28 mouse cellular contexts compared by ENCODE assay signal in genomic region chr7:98942746-98943145, GRCm38 (mm10).
DNase-seq lines count a peak whose midpoint lies in the region; ATAC-seq and TF ChIP-seq lines count a peak whose summit lies in the region.
"Had no signal": no experiment of that assay in that cellular context is flagged by ENCODE, and none has a peak within 500 bp of the region (broad histone marks: within the 10 kb centered on the region; RNA-seq: fewer than 3 reads in every experiment).

No protein-coding gene starts in this region.

- no peak for ATAC-seq in embryonic facial prominence, embryonic 15.5 days (ENCODE audit: insufficient number of reproducible peaks, low FRiP score, low TSS enrichment, low read depth)
- peak; percentile 27; the same call in 1 of the 2 replicates for ATAC-seq in limb, embryonic 14.5 days (ENCODE audit: low FRiP score, low read depth)
- ATAC-seq: CD4-positive, CD25-positive, alpha-beta regulatory T cell, adult 4 months; forebrain, embryonic 13.5 days; hindbrain, postnatal 0 days; intestine, embryonic 15.5 days; liver, embryonic 12.5 days; lung, postnatal 0 days had no signal

- TF ChIP-seq CTCF in kidney, adult 2 months (conservative IDR thresholded peaks at IDR 0.05; ENCODE audit: insufficient read depth, insufficient read length, low read depth, low read length) = no peak

- DNase-seq in kidney, adult 2 months = peak; percentile 44
- no peak for DNase-seq in kidney, postnatal 4 days
- peak; percentile 5 for DNase-seq in adipocyte (ENCODE audit: low spot score)
- no peak for DNase-seq in limb, embryonic 14.5 days (ENCODE audit: low spot score)
- DNase-seq in urinary bladder, adult 2 months (ENCODE audit: low spot score) = no peak
- no peak for DNase-seq in adrenal gland, postnatal 14 days
- DNase-seq: adrenal gland, postnatal 36 days; cerebellum, adult 2 months; cerebellum, postnatal 36 days; embryo, embryonic 11 days; gastrocnemius, postnatal 10 days; lung, adult 18-20 months; lung, postnatal 4 days; right cerebral cortex, postnatal 4 days; thymus, adult 2 months; thymus, postnatal 36 days had no signal

- H3K4me1 ChIP-seq in kidney, adult 2 months (ENCODE audit: control insufficient read depth, insufficient read depth, low read length) = peaks cover 2% of the 10 kb centered on the region; the same call in 1 of the 2 replicates
- peaks cover 5% of the 10 kb centered on the region; the same call in 1 of the 2 replicates for H3K4me1 ChIP-seq in embryonic facial prominence, embryonic 15.5 days
- H3K4me1 ChIP-seq in limb, embryonic 14.5 days (ENCODE audit: control insufficient read depth, insufficient read depth, low read length) = peaks cover 20% of the 10 kb centered on the region
- H3K4me1 ChIP-seq: liver, embryonic 12.5 days had no signal

- TF ChIP-seq POLR2A in kidney, adult 2 months (IDR thresholded peaks at IDR 0.05; ENCODE audit: low read depth, low read length) = no peak
- TF ChIP-seq POLR2A in limb, embryonic 14.5 days (IDR thresholded peaks at IDR 0.05; ENCODE audit: borderline replicate concordance, extremely low read depth, insufficient read depth, insufficient read length) = no peak

- H3K36me3 ChIP-seq in kidney, adult 2 months (ENCODE audit: control insufficient read depth, insufficient read depth, low read length) = no peaks in the 10 kb centered on the region; the same call in 1 of the 2 replicates
- H3K36me3 ChIP-seq in embryonic facial prominence, embryonic 15.5 days = no peaks in the 10 kb centered on the region
- H3K36me3 ChIP-seq in limb, embryonic 14.5 days (ENCODE audit: control insufficient read depth, insufficient read depth, low read length) = no peaks in the 10 kb centered on the region
- H3K36me3 ChIP-seq: intestine, embryonic 15.5 days; kidney, embryonic 15.5 days; liver, embryonic 12.5 days; midbrain, embryonic 12.5 days; neural tube, embryonic 13.5 days had no signal

- no peak overlapping the region for H3K4me2 ChIP-seq in embryonic facial prominence, embryonic 15.5 days (replicated peaks)
- no peak overlapping the region for H3K4me2 ChIP-seq in limb, embryonic 14.5 days (replicated peaks; ENCODE audit: low read depth, low read length, severe bottlenecking)
- H3K4me2 ChIP-seq: forebrain, embryonic 13.5 days; intestine, embryonic 15.5 days; kidney, embryonic 15.5 days; liver, embryonic 12.5 days; midbrain, embryonic 12.5 days; neural tube, embryonic 13.5 days had no signal

- no peak overlapping the region for H3K27ac ChIP-seq in kidney, adult 2 months (ENCODE audit: insufficient read depth, low read depth, low read length)
- 0 out of 2 replicates have a peak overlapping the region, but pooled peaks have one; percentile 11 for H3K27ac ChIP-seq in embryonic facial prominence, embryonic 15.5 days (replicated peaks)
- no peak overlapping the region for H3K27ac ChIP-seq in limb, embryonic 14.5 days (replicated peaks; ENCODE audit: low read depth, low read length)
- H3K27ac ChIP-seq: forebrain, embryonic 13.5 days; hindbrain, postnatal 0 days; intestine, embryonic 15.5 days; kidney, embryonic 15.5 days; liver, embryonic 12.5 days; midbrain, embryonic 12.5 days; neural tube, embryonic 13.5 days had no signal

- no peak overlapping the region for H3K4me3 ChIP-seq in kidney, adult 2 months (ENCODE audit: insufficient read depth, low read depth, low read length)
- H3K4me3 ChIP-seq in embryonic facial prominence, embryonic 15.5 days (replicated peaks) = no peak overlapping the region
- no peak overlapping the region for H3K4me3 ChIP-seq in limb, embryonic 14.5 days (replicated peaks; ENCODE audit: low read length)
- H3K4me3 ChIP-seq: forebrain, embryonic 13.5 days; intestine, embryonic 15.5 days; kidney, embryonic 15.5 days; liver, embryonic 12.5 days; megakaryocyte, embryonic 14.5 days; midbrain, embryonic 12.5 days; myocyte; neural tube, embryonic 13.5 days had no signal

- H3K27me3 ChIP-seq in kidney, adult 2 months (replicated peaks; ENCODE audit: control insufficient read depth, insufficient read depth, low read length) = no peaks in the 10 kb centered on the region
- no peaks in the 10 kb centered on the region for H3K27me3 ChIP-seq in embryonic facial prominence, embryonic 15.5 days
- no peaks in the 10 kb centered on the region for H3K27me3 ChIP-seq in limb, embryonic 14.5 days (ENCODE audit: control insufficient read depth, insufficient read depth, low read length)
- H3K27me3 ChIP-seq: forebrain, embryonic 13.5 days; intestine, embryonic 15.5 days; kidney, embryonic 15.5 days; liver, embryonic 12.5 days; megakaryocyte, embryonic 14.5 days; midbrain, embryonic 12.5 days; neural tube, embryonic 13.5 days had no signal

- H3K9ac ChIP-seq in embryonic facial prominence, embryonic 15.5 days = no peak overlapping the region
- no peak overlapping the region for H3K9ac ChIP-seq in limb, embryonic 14.5 days (ENCODE audit: low read depth, low read length, severe bottlenecking)
- H3K9ac ChIP-seq: forebrain, embryonic 13.5 days; intestine, embryonic 15.5 days; kidney, embryonic 15.5 days; liver, embryonic 12.5 days; midbrain, embryonic 12.5 days; neural tube, embryonic 13.5 days had no signal

- H3K9me3 ChIP-seq in embryonic facial prominence, embryonic 15.5 days (replicated peaks) = no peaks in the 10 kb centered on the region
- H3K9me3 ChIP-seq in limb, embryonic 14.5 days (ENCODE audit: control insufficient read depth, low read length) = no peaks in the 10 kb centered on the region
- H3K9me3 ChIP-seq: forebrain, embryonic 13.5 days; intestine, embryonic 15.5 days; kidney, embryonic 15.5 days; liver, embryonic 12.5 days; megakaryocyte, embryonic 14.5 days; midbrain, embryonic 12.5 days; neural tube, embryonic 13.5 days had no signal

- WGBS in kidney, adult 2 months = 65% methylated on average over 6 of the region's 6 CpGs
- 67% methylated on average over 6 of the region's 6 CpGs for WGBS in embryonic facial prominence, embryonic 15.5 days
- WGBS in limb, embryonic 14.5 days = 39% methylated on average over 6 of the region's 6 CpGs

Comparison
In these comparisons a context has a peak if more than half of its experiments do, and no peak if none do; other contexts are left out.
1. DNase-seq: peak in kidney, adult 2 months (single experiment) and adipocyte (single experiment); none in kidney, postnatal 4 days (0 of 2), limb, embryonic 14.5 days (single experiment), urinary bladder, adult 2 months (single experiment) and adrenal gland, postnatal 14 days (single experiment).